Mouse (Mus musculus) small intestine, adult 2 months (tissue): Measurements from ENCODE around the gene Tex19.1. TPM values are rescaled to one million over a fixed set of nuclear protein-coding genes. Genes with fewer than 3 reads are reported as not detected.
A peak's percentile ranks its signal among the peaks of the same experiment; 100 is the strongest.

Source experiments
- H3K27ac ChIP-seq: fragments of 200-500 bp; 2 replicates; pipeline ENCODE4 v1.5.1; 2012; ENCODE audit warnings: low read depth, low read length, control low read depth, inconsistent platforms; ENCODE audit not compliant: insufficient read depth
- H3K27me3 ChIP-seq: fragments of 200-500 bp; 2 replicates; pipeline ENCODE4 v1.6.1; 2012; ENCODE audit warnings: mild to moderate bottlenecking, moderate library complexity, low read length, inconsistent platforms; ENCODE audit not compliant: control insufficient read depth, insufficient read depth
- H3K36me3 ChIP-seq: fragments of 200-500 bp; 2 replicates; pipeline ENCODE4 v1.6.1; 2012; ENCODE audit warnings: mild to moderate bottlenecking, low read length, control low read depth, inconsistent platforms; ENCODE audit not compliant: control insufficient read depth, insufficient read depth
- H3K4me1 ChIP-seq: fragments of 200-500 bp; 2 replicates; pipeline ENCODE4 v1.6.1; 2012; ENCODE audit warnings: low read length, inconsistent platforms, mixed read lengths; ENCODE audit not compliant: control insufficient read depth, insufficient read depth, insufficient read length
- H3K4me3 ChIP-seq: fragments of 200-500 bp; 2 replicates; pipeline ENCODE4 v1.5.1; 2012; ENCODE audit warnings: low read depth, mild to moderate bottlenecking, control low read depth, inconsistent platforms, low read length, moderate library complexity
- CTCF ChIP-seq: fragments of 200-500 bp; IDR thresholded peaks from 2 replicates; pipeline ENCODE4 v1.5.1; 2012; ENCODE audit warnings: low read depth, mild to moderate bottlenecking, control low read depth, inconsistent platforms, low read length, moderate library complexity, mixed read lengths; ENCODE audit not compliant: insufficient replicate concordance, insufficient read length; ENCODE audit errors: extremely low read depth
- POLR2A ChIP-seq: fragments of 200-500 bp; IDR thresholded peaks from 2 replicates; pipeline ENCODE4 v1.6.1; 2012; ENCODE audit warnings: low read depth, mild to moderate bottlenecking, control low read depth, inconsistent platforms, low read length, moderate library complexity
- WGBS: fragments of 180-500 bp; shearing (Covaris S2); methylation state at CpG from one replicate; pipeline ENCODE4 v1.1.7; 2018; 5-methylcytosine and 5-hydroxymethylcytosine counted together
- polyA plus RNA-seq: library from polyadenylated mRNA; depleted of rRNA; stranded (reverse); fragments of >200 nt; gene quantifications from 2 replicates; pipeline ENCODE4 v1.2.3, GENCODE M21; 2012

The Tex19.1 gene
- polyA plus RNA-seq, 1 experiment, result not detected

DNA sequence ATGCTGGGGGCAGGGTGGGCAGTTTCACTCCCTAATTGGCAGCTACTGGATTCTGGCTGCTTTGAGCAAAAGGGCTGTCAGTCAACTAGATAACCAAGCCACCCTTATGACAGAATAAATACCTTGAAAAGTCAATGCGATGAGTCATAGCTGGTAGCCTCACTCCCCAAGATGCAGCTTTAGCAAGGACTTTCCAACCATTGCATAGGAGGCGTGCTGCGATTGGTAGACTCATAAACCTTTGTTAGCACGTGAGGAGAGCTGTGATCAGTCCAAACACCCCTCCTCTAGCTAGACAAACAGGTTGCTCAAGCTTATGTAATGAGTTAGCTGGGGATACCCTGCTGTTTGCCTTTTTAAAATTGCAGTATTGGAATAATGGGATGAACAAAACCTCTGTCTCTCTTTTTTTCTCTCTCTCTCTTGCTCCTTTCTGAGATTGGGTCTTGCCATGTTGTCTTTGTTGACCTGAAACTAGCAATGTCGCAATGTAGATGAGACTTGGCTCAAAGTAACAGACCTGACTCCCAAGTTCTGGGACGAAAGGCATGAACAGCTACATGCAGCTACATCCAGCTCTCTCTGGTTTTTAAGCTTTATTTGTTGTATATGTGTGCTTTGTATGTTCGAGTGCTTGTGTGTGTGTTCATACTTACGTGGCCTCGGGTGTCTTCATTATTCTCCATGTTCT is 2.5 kb upstream of the Tex19.1 start:
- peaks cover 14% of the 10 kb centered on the region; the same call in 1 of the 2 replicates for H3K4me1 ChIP-seq
- no peaks in the 10 kb centered on the region for H3K36me3 ChIP-seq
- WGBS, result 51% methylated on average over 9 of the region's 9 CpGs
- H3K27me3 ChIP-seq, result no peaks in the 10 kb centered on the region
- H3K4me3 ChIP-seq, result no peak overlapping the region
- H3K27ac ChIP-seq, result no peak overlapping the region
- TF ChIP-seq CTCF (no peak), POLR2A (no peak)

DNA sequence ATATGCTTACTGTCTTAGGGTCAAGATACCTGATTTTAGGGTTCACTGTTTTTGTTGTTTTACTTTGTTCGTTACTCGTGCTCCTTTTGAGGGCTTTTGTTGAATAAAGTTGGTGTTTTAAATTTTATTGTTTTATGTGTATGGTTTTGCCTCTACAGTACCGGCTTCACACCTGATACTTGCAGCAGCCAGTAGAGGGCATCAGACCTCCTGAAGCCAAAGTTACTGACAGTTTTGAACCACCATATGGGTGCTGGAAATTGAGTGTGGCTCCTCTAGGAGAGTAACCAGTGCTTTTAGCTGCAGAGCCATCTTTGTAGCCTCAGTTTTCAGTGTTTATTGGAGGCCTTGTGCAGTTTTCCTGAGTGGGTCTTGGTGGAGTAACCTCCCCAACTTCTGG is 2.2 kb downstream of the Tex19.1 start:
- 88% methylated on average over 3 of the region's 3 CpGs for WGBS
- TF ChIP-seq CTCF, result peak; percentile 13; the same call in 1 of the 2 replicates
- TF ChIP-seq POLR2A, result no peak

DNA sequence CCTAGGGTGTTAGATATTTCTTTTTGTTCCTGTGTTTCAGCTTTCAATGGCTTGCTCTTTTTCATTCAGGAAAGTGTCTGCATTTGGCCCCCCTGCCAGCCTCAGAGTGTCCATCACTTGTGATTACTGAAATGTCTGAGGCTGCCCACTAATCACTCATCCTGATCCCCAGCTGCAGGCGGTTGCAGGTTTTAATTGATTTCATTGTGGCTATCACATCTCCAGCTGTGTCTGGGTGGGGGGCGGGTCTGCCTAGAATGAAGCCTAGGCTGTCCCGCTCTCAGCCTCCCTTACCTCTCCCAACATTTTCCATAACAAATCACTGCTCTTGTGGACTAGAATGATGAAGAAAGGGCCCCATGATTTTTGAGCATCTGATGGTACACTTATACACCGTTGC is 8.3 kb downstream of the Tex19.1 start:
- peaks cover 9% of the 10 kb centered on the region; the same call in 1 of the 2 replicates for H3K27me3 ChIP-seq
- H3K4me1 ChIP-seq, result peaks cover 4% of the 10 kb centered on the region; the same call in 1 of the 2 replicates
- no peaks in the 10 kb centered on the region for H3K36me3 ChIP-seq
- WGBS, result 68% methylated on average over 4 of the region's 4 CpGs
- no peak for TF ChIP-seq POLR2A
- H3K4me3 ChIP-seq, result no peak overlapping the region
- no peak overlapping the region for H3K27ac ChIP-seq

More for the DNA sequence above, 2.2 kb downstream of the Tex19.1 start:
- Histone ChIP-seq H3K4me3 (no peak overlapping the region), H3K27ac (no peak overlapping the region), H3K4me1 (no peaks in the 10 kb centered on the region), H3K27me3 (no peaks in the 10 kb centered on the region), H3K36me3 (no peaks in the 10 kb centered on the region)

DNA sequence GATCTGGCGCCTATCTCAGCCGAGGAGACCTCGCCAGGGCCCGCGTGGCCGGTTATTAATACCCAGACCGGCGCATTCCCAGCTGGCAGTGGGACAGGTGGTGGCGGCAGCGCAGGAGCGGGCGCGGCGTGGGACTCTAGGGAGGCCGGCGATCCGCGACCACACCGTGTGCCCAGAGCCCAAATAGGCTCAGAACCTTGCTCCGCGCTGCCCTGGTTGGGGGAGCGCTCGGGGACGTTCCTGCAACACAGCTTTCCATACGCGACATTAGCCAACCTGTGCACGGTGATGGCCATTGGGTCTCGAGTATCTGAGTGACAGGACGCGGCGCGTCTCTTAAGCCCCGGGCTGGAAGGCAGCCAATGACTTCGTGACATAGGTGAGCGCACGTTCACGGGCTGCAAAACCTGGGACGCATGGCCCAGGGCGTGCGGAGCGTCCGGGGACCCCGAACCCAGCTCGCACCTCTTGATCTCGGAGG is 10.5 kb downstream of the Tex19.1 start:
- 2% methylated on average over 45 of the region's 45 CpGs for WGBS
- Histone ChIP-seq H3K4me3 (peak overlapping the region; percentile 44), H3K27ac (no peak overlapping the region), H3K27me3 (peaks cover 9% of the 10 kb centered on the region; the same call in 1 of the 2 replicates), H3K4me1 (peaks cover 4% of the 10 kb centered on the region; the same call in 1 of the 2 replicates), H3K36me3 (no peaks in the 10 kb centered on the region)
- TF ChIP-seq POLR2A (no peak), CTCF (no peak)

GRCm38 (mm10) chr11:121159971-121160370 is 14.0 kb downstream of the Tex19.1 start, which contains the start of gene Uts2r:
Gene Uts2r (plus strand): TSS chr11:121160271.
- Histone ChIP-seq H3K27me3 (peaks cover 9% of the 10 kb centered on the region; the same call in 1 of the 2 replicates), H3K27ac (no peak within 1 kb of the TSS), H3K4me1 (peaks cover 4% of the 10 kb centered on the region; the same call in 1 of the 2 replicates), H3K4me3 (no peak within 1 kb of the TSS), H3K36me3 (no peaks in the 10 kb centered on the region)
- no peak for TF ChIP-seq POLR2A
- no peak for TF ChIP-seq CTCF
- WGBS, result 80% methylated on average over 5 of the region's 5 CpGs

DNA sequence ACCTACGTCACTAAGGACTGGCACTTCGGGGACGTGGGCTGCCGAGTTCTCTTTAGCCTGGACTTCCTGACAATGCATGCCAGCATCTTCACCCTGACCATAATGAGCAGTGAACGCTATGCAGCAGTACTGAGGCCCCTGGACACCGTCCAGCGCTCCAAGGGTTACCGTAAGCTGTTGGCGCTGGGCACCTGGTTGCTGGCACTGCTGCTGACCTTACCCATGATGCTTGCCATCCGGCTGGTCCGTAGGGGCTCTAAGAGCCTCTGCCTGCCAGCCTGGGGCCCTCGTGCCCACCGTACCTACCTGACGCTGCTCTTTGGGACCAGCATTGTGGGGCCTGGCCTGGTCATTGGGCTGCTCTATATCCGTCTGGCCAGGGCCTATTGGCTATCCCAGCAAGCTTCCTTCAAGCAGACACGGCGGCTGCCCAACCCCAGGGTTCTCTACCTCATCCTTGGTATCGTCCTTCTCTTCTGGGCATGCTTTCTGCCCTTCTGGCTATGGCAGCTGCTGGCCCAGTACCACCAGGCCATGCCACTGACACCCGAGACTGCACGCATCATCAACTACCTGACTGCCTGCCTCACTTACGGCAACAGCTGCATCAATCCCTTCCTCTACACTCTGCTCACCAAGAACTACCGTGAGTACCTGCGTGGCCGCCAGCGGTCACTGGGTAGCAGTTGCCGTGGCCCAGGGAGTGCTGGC is 14.8 kb downstream of the Tex19.1 start:
- WGBS, result 92% methylated on average over 26 of the region's 26 CpGs
- Histone ChIP-seq H3K36me3 (no peaks in the 10 kb centered on the region), H3K27me3 (peaks cover 9% of the 10 kb centered on the region; the same call in 1 of the 2 replicates), H3K27ac (no peak overlapping the region), H3K4me1 (peaks cover 4% of the 10 kb centered on the region; the same call in 1 of the 2 replicates), H3K4me3 (no peak overlapping the region)
- TF ChIP-seq POLR2A (no peak), CTCF (no peak)

GRCm38 (mm10) chr11:121163751-121164150 is 17.8 kb downstream of the Tex19.1 start:
- H3K27me3 ChIP-seq, result no peaks in the 10 kb centered on the region
- 77% methylated on average over 4 of the region's 4 CpGs for WGBS
- no peak overlapping the region for H3K4me3 ChIP-seq
- no peaks in the 10 kb centered on the region for H3K36me3 ChIP-seq
- no peaks in the 10 kb centered on the region for H3K4me1 ChIP-seq
- no peak overlapping the region for H3K27ac ChIP-seq
- TF ChIP-seq CTCF (no peak), POLR2A (no peak)
